Mouse (Mus musculus) cerebellum, postnatal 25 days (tissue): ENCODE results near the gene 1810010D01Rik.

Source experiments
- DNase-seq, 2 experiments: peaks; one replicate each; pipeline ENCODE4 v3.0.0; 2021; ENCODE audit warnings: mixed read lengths in 2 of 2

Gene 1810010D01Rik

GRCm38 (mm10) chr7:145208006-145208405, at the start of gene 1810010D01Rik:
Gene 1810010D01Rik, minus strand, starts transcription at chr7:145208119.
- no peak for DNase-seq

- DNase-seq: peak; percentile 43 to 52
These were observed 48.2 kb upstream of the 1810010D01Rik start for GRCm38 (mm10) chr7:145256092-145256491.

- peak in 1 of 2 experiments; percentile 42 for DNase-seq
These were observed 46.2 kb upstream of the 1810010D01Rik start for GRCm38 (mm10) chr7:145253986-145254630.

- peak; percentile 94 to 97 for DNase-seq
These were observed 45.0 kb upstream of the 1810010D01Rik start for GRCm38 (mm10) chr7:145252715-145253476.

- DNase-seq: peak; percentile 73 to 85
These were observed 42.3 kb upstream of the 1810010D01Rik start for GRCm38 (mm10) chr7:145250225-145250624.

- peak in 1 of 2 experiments; percentile 35 for DNase-seq
These were observed 41.0 kb upstream of the 1810010D01Rik start for GRCm38 (mm10) chr7:145248911-145249310.

GRCm38 (mm10) chr7:145242851-145243712, 35.2 kb upstream of the 1810010D01Rik start:
- DNase-seq: peak; percentile 95 to 97

- DNase-seq: peak; percentile 30 to 41
These were observed 34.1 kb upstream of the 1810010D01Rik start for GRCm38 (mm10) chr7:145242028-145242427.

GRCm38 (mm10) chr7:145240929-145241328, 33.0 kb upstream of the 1810010D01Rik start:
- DNase-seq: peak; percentile 77 to 78

GRCm38 (mm10) chr7:145239736-145240505, 32.0 kb upstream of the 1810010D01Rik start:
- peak; percentile 84 for DNase-seq

GRCm38 (mm10) chr7:145239145-145239544, 31.2 kb upstream of the 1810010D01Rik start:
- DNase-seq: peak; percentile 47 to 57

GRCm38 (mm10) chr7:145234841-145235790, 27.2 kb upstream of the 1810010D01Rik start:
- DNase-seq: no peak

GRCm38 (mm10) chr7:145231659-145232058, 23.7 kb upstream of the 1810010D01Rik start:
- DNase-seq: peak; percentile 44 to 62

GRCm38 (mm10) chr7:145226641-145227040, 18.7 kb upstream of the 1810010D01Rik start:
- no peak for DNase-seq

GRCm38 (mm10) chr7:145225626-145226025, 17.7 kb upstream of the 1810010D01Rik start:
- no peak for DNase-seq

GRCm38 (mm10) chr7:145221841-145222689, 14.1 kb upstream of the 1810010D01Rik start:
- DNase-seq: peak; percentile 50 to 66

GRCm38 (mm10) chr7:145221346-145221745, 13.4 kb upstream of the 1810010D01Rik start:
- DNase-seq: no peak

GRCm38 (mm10) chr7:145219420-145219831, 11.5 kb upstream of the 1810010D01Rik start:
- DNase-seq: peak in 1 of 2 experiments; percentile 28

- DNase-seq: no peak
These were observed 8.7 kb upstream of the 1810010D01Rik start for GRCm38 (mm10) chr7:145216591-145216990.

- DNase-seq: no peak
These were observed 7.6 kb upstream of the 1810010D01Rik start for GRCm38 (mm10) chr7:145215476-145215875.
